Mouse (Mus musculus) skeletal muscle tissue, adult 2 months (tissue): ENCODE measurements around the gene Mllt6.
A peak's percentile ranks its signal among the peaks of the same experiment; 100 is the strongest.
"Not testable (repeated sequence)": the region's sequence is repeated elsewhere in the genome, so short reads cannot be mapped to it uniquely, and the experiment has no call there.

Experiments
- DNase-seq: peaks from one replicate; pipeline ENCODE4 v3.0.0-alpha.2; 2012; ENCODE audit warnings: low read depth, low spot score

Mllt6 gene

DNA sequence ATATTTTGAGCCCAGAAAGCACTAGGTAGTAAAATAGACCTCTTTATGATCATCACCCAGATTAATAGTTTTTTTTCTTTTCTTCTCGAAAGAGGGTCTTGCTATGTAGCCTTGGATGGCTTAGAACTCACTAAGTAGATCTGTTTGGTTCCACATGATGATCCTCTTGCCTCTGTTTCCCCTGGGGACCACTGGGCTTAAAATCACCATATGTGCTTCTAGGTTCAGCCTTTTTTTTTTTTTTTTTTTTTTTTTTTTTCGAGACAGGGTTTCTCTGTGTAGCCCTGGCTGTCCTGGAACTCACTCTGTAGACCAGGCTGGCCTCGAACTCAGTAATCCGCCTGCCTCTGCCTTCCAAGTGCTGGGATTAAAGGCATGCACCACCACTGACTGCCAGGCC, 14.7 kb upstream of the Mllt6 start:
- not testable (repeated sequence) for DNase-seq

DNA sequence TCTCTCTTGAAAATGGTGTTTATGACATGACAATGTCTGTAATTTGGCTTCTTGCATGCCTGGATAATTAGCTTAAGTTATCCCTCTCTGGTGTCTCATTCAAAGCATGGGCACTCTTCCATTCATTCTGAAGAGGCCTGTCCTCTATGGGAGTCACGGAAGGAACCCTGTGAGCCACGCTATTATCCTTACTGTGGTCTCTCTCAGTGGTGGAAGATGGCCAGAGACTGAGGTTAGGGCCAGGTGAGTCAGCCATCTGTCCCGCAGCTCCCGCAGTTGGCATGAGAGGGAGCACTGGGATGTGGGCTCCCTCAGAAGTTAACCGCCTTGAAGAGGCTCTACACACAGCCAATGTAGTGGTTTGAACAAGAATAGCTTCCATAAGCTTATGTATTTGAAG, 12.9 kb upstream of the Mllt6 start:
- no peak for DNase-seq

DNA sequence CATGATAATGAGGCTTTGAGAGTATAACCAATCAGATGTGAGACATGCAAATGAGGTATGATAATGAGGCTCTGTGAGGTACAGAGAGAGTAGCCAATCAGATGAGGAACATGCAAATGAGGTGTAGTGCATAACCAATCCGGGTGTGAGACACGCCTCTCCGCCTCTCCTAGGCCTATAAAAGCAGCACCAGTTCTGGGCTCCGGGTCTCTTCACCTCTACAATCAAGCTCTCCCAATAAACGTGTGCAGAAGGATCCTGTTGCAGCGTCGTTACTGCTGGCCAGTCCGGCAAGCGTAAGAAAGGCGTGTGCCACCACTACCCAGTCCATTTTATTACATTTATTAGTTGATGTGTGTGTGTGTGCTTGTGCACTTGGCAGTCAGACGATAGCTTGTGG, 9.8 kb upstream of the Mllt6 start:
- not testable (repeated sequence) for DNase-seq

DNA sequence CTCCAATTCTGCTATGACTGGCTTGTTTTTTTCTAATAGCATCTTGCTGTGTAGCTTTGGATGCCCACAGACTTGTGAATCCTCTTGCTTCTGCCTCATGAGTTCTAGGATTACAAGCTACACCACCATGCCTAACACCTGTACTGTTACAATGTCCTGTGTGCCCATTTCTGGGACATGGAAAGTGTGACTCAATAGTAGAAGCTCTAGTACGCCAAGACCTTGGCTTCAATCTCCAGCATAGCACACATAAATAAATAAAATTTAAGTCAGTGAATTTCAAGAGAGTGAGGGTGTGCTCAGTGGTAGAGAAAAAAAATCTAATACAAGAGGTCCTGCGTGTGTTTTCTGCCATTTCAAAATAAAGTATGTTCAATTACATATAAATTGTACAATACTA, 9.0 kb upstream of the Mllt6 start:
- DNase-seq = no peak

DNA sequence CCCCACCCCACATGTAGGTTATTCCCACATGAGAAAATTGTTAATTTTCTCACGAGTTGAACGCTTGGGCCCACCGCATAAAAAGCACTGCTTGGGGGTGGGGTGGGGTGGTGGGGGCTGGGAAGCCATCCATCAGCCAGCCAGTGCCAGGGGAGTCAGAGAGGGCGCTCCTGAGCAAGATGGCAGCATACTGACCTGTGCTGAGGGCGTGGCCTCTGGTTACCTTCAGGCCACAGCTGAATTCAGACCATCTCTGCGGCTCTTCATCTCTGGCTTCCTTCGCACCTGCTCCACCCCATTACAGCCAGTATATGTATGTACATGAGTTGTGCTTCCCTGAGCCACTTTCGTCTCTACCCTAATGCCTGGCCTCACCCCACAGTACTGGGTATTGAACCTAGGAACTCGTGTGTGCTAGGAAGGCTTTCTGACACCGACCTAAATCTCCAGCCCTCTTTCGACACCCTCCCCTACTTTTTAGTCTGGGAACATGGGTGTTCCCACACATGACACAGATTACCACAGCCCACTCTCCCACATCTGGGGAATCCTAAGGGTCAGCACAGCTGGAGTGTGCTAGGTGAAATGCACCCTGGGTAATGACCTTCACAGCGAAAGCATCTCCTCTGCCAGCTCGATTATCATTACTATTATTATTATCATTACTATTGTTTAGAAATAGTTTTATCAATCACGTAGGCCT, 6.8 kb upstream of the Mllt6 start:
- no peak for DNase-seq

DNA sequence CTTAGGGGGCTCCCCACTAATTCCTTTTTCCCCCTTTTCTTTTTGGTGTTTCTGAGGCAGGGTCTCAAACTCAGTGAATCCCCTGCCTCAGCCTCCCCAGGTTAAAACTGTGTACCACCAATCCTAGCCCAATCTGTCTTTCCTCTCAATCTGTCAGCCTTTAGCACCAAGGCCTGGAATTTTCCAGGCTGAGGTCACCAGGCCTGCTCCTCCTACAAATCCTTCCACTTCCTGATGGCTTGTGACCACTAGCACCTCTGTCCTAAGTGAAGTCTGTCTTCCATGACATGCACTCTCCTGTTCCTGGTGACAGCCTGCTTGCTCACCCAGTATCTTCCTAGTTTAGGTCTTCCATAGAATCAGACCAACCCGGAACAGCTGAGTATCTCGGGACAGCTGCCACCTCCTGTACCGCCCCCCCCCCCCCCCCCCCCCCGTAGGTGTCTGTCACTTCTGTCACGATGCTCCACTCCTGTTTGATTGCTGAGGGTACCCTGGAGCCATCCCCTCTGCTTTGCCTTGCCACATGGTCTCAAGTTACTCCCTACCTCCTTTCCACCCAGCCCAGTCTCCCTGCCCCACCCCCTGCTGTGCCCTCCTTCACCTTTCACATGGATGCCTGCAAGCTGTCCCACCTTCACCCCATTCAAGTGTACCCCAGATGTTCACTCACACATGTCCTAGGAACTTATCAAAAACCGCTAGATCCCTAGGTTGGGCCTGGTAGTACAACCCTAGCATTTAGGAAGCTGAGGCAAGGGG, 5.8 kb upstream of the Mllt6 start:
- DNase-seq = no peak

DNA sequence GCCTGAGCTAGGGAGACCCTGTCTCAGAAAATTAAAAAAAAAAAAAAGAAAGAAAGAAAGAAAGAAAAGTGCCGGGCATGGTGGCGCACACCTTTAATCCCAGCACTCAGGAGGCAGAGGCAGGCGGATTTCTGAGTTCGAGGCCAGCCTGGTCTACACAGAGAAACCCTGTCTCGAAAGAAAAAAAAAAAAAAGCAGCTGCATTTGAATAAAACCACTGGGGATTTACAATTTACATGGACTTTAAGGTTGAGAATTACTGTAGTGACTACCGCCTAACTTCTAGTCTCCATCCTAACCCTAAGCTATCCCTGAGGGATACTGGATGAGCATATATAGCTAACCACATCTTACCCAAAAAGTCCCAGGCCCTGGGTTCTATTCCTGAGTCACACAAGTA, 5.2 kb upstream of the Mllt6 start:
- not testable (repeated sequence) for DNase-seq

DNA sequence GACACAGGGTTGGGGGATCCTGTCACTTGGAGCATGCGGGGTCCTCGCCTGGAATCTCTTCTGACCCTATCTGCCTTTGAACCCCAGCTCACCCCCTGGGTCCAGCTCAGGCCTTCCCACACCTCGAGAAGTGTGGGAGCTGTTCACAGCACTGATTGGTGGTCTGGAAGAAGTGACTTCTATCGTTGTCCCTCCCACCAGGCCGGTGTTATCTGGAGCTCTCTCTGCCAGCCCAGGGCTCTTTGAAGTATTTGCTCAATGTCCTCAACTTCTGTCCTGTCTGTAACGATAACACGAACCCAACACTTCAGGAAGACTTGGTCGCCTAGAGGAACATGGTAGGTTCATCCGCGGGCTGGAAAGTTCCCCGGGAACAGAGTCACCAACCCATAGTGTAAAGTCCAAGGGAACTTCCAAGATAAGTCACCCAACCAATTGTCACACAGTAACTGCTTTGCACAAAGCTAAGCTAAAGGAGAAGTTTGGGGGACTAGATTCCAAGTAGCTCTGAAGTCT, 4.4 kb upstream of the Mllt6 start:
- DNase-seq = no peak

DNA sequence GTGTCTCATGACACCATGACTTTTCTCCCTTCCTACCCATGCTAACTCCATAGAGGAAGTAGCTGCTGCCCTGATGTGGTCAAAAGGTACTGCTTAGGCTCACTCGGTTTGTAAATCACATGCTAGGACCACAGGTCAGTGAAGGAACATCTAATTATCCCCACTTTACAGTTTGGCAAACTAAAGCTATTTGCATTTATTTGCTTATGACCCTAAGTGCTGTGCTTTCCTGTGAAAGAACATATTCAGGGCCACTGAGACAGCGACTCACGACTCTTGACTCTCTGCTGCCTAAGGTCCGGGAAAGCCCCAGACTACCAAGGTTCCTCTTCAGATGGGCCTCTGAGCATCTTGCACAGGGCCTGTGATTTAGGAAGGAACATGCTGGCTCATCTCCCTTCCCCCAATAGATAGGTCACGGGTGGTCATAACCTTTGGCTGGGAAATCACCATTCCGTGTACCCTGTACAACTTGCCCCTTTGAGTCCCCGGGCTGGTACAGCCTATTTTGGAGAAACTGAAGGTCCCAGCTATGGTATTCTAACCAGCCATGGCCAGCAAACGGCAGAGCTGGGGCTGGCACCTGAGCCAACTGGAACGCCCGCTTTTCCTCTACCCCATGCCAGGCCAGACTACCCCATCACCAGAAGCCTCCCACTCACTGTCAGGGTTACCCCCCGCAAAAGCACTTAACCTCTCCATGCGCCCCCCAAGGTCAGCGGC, 3.8 kb upstream of the Mllt6 start:
- no peak for DNase-seq

DNA sequence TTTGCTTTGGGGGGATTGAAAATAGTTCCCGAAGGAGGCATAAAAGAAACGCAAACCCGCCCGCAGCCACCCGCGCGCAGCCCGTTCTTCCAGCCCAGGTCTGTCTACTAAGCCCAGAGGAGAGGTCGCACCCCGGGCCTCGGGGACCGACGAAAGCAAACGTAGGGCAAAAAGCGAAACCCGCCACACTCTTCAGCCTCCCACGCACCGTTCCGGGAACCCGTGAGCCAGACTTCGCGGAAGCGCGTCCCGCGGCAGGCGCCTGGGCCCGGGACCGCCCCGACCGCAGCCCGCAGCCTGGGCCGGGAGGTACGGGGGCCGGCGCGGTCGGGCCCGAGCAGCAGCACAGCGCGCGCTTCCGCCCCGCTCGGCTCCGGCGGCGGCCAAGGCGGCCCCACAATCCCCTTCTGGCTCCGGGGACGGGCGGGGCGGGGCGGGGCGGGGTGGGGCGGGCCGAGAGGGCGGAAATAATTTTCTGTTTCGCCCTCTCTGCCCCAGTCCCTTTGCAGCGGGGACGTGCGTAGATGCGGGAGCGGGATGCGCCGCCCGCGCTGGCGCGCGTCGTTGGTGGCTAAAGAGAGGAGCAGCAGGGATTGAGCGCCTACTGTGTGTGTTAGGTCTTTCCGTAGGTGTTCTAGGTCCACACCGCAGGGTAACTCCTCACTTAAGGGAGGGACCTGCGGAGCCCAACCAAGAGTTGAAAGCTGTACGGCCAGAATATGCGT, 3.1 kb upstream of the Mllt6 start:
- DNase-seq = peak; percentile 72

DNA sequence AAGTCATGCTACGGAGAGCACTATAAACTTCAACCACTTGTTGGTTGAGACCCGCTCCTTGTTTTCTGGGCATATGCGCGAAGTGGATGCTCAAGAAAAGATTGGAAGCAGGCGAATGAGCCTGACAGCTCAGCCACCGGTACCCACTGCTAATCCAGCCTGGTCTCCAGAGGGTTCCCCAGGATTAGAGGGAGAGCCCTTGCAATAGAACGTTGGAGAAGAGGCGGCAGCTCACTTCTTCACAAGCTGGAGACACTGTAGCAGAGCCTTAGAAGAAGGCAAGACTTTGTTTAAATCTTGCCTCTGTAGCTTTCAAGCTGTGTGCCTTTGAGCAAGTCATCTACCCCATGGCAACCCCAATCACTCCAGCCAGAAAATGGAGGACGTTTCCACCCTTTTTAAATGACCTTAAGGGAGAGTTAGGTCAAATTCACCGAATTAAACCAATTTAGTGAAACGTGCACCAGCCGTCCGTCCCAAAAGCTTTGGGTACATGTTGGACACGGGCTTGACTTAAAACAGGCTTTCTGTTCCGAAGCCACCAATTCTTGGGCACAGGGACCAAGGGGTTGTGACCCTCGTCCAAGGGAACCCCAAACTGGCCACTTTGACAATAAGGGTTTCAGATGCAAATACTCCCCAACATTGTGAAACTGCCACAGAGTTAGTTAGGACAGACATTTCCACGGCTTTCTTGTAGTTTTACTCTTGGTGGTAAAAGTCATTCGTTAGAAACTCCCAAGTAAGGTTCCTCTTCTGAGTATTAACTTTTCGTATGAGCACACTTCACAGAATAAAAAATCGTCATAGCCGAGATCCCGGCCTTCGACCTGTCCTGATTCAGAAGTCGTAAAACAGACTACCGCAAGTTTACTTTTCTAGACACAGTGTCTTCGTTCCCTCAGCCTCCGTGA, 2.2 kb upstream of the Mllt6 start:
- no peak for DNase-seq

DNA sequence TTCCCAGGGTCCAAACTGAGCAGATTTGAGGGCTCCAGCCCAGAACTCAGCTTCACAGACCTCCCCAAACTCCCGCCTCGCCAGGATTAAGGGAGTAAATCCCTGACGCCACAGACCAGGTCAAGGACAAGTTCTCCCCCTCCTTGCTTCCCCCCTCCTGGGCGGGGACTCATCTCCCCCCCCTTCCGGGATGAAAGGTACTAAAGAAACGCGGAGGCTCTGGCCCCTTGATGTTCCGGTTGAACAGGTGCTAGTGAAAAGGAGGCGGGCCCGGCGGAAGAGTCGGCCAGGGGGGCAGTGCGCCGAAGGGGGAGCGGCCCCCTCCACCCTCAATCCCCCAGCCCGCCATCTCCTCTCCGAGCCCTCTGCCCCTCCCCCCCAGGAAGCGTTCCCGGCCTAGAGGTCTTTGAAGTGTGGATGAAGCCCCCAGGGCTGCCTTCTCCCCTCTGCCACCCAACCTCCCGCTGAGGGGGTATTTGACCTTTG, 1.5 kb upstream of the Mllt6 start:
- DNase-seq = peak; percentile 76

DNA sequence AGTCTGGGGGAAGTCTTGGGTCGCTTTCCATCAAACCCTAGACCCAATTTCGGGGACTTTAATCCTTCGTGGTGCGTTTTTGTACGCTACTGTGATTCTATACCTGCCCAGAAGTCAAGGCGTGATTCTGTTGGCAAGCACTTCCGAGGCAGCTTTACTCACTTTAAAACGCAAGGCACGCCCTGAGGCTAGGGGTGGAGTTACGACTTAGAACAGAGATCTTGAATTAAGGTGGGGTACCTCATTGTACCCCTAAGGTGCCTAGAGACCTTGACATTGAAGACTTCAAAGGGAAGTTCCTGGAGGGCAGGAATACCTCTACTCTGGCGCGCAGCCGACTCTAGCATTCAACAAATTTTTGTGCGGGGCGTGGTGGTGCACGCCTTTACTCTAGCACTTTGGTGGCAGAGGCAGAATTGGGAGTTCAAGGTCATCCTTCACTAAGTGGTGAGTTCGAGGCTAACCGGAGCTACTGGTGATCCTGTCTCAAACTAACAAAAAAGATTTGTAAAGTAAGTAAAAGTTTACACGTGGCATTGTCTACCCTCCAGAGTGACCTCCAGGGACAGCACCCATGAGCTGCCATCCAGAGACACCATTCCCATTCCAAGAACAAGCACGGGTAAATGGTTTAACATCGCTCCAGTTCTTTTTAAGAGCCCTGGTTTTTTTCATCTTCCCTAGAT, 864 bp upstream of the Mllt6 start:
- no peak for DNase-seq

DNA sequence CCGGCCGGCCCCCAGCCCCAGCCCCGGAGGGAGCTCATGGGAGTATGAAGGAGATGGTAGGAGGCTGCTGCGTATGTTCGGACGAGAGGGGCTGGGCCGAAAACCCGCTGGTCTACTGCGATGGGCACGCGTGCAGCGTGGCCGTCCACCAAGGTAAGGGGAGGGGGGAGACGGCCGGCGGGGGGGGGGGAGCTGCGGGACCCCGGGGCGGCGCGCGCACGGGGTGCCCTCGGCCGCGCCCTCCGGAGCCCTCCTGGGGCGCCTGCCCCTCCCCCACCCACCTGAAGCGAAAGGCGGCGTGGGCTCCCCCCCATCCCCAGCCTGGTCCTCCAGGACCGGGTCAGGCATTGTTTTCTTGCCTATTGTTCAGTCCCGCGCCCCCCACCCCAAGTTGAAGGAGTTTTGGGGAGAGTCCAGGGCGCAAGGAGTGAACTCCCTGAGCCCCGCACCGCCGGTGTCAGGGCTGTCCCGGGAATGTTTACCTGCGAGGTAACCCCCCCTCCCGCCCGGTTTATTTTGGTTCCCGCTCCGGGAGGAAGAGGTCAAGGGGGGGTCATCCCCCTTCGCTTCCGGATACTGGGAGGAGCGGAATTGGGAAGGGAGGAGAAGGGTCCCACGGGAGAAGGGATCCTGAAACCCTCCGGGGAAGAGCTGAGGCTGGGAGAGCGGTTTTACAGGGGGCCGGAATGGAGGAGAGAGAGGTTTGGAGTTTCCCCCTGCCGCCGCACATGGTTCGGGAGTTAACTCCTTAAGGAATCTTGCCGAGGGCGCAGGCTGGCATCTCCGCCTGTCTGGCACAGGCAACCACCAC, 519 bp downstream of the Mllt6 start:
- no peak for DNase-seq

DNA sequence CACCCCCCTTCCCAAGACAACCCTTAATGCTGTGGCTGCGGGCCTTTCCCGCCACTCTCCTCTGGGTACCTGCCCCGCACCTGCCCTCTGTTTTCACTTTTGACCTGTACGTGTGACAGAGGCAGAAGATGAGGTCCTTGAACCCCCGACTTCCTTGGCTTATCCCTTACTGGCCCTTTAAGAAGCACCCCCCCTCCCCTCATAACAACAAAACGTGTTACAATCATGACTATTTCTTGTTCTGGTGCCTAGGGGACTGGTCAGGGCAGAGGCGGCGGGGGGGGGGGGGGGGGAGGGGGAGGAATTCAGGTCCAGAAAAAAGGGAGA, 1.1 kb downstream of the Mllt6 start:
- DNase-seq = no peak

DNA sequence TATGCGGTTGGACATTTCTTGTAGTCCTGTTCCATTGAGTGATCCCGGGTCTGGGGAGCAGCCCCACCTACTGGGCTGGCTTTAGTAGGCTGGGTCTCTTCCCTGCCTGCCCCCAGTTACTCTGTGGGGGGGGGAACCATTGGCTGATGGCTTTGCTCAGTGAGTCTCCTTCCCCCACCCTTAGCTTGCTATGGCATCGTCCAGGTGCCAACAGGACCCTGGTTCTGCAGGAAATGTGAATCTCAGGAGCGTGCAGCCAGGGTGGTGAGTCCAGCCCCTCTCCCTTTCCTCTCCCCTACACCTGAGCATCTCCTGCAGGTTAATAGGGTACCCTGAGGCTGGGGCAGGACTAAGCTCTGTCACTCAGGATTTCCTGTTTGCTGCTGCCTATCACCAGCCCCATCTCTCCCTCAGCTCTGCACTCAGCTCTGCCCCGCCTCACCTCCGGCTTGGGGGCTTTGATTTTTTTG, 1.6 kb downstream of the Mllt6 start:
- no peak for DNase-seq

DNA sequence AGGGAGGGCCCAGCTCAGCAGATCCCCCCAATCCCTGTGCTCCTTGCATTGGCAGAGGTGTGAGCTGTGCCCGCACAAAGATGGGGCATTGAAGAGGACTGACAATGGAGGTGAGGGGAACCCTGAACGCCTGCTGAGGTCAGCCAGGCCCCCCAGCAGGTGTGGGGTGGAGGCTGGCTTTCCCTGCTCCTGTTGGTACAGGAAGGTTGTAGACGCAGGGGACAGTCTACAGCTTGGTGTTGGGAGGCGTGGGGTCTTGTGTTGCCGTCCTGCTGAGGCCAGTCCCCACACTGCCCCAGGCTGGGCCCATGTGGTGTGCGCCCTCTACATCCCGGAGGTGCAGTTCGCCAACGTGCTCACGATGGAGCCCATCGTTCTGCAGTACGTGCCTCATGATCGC, 2.2 kb downstream of the Mllt6 start:
- DNase-seq = no peak

DNA sequence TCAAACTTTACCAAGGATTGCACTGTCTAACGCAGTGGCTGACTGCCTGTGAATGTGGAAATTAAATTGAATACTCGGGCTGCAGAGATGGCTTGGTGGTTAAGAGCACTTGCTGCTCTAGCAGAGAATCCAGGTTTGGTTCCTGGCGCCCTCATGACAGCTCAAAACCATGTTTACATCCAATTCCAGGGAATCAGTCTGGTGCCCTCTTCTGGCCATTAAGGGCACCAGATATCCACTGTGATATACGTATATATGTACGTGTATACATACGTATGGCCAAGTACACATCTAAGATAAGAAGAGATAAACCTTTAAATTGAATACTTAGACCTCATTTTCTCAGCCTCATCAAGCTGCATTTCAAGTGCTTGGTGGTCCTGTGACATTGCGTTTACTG, 3.0 kb downstream of the Mllt6 start:
- DNase-seq = no peak

DNA sequence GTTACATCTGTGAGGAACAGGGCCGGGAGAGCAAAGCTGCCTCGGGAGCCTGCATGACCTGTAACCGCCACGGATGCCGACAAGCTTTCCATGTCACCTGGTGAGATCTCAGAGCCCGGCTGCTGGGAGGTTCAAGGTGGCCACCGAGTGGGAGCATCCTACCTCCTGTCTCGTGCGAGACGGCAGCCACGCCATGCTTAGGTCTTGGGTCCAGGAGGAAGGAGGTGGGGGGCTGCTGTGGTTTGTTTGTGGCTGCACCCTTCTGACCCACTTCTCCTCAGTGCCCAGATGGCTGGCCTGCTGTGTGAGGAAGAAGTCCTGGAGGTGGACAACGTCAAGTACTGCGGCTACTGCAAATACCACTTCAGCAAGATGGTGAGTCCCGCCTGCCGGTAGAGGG, 3.6 kb downstream of the Mllt6 start:
- no peak for DNase-seq
